Mouse (Mus musculus) right cerebral cortex, postnatal 36 days (tissue): Measurements from ENCODE around the gene Coro1c.

Source experiments
- DNase-seq, 2 experiments: peaks; one replicate each; pipeline ENCODE4 v3.0.0; 2022; ENCODE audit warnings: low spot score in 2 of 2, mixed read lengths in 1 of 2

Gene Coro1c

GRCm38 (mm10) chr5:113908592-113909441 is at the start of gene Coro1c:
Coro1c (minus strand) TSS chr5:113908758.
- peak; percentile 94 for DNase-seq

GRCm38 (mm10) chr5:113956510-113956909 is 48.0 kb upstream of the Coro1c start:
- peak; percentile 28 to 45 for DNase-seq

- no peak for DNase-seq
Observed at GRCm38 (mm10) chr5:113955691-113956090, 47.1 kb upstream of the Coro1c start.

- DNase-seq = no peak
Observed at GRCm38 (mm10) chr5:113955281-113955680, 46.7 kb upstream of the Coro1c start.

GRCm38 (mm10) chr5:113954421-113954820 is 45.9 kb upstream of the Coro1c start:
- peak; percentile 59 to 68 for DNase-seq

- DNase-seq = no peak
Observed at GRCm38 (mm10) chr5:113952519-113952918, 44.0 kb upstream of the Coro1c start.

GRCm38 (mm10) chr5:113951693-113952071 is 43.1 kb upstream of the Coro1c start:
- no peak for DNase-seq

GRCm38 (mm10) chr5:113950786-113951692 is 42.5 kb upstream of the Coro1c start:
- no peak for DNase-seq

GRCm38 (mm10) chr5:113950133-113950532 is 41.6 kb upstream of the Coro1c start:
- no peak for DNase-seq

- DNase-seq = no peak
Observed at GRCm38 (mm10) chr5:113947280-113947679, 38.7 kb upstream of the Coro1c start.

- DNase-seq = no peak
Observed at GRCm38 (mm10) chr5:113945126-113945525, 36.6 kb upstream of the Coro1c start.

- no peak for DNase-seq
Observed at GRCm38 (mm10) chr5:113943328-113943727, 34.8 kb upstream of the Coro1c start.

GRCm38 (mm10) chr5:113942580-113942979 is 34.0 kb upstream of the Coro1c start:
- no peak for DNase-seq

GRCm38 (mm10) chr5:113939263-113939900 is 30.8 kb upstream of the Coro1c start:
- no peak for DNase-seq

- DNase-seq = no peak
Observed at GRCm38 (mm10) chr5:113937650-113938049, 29.1 kb upstream of the Coro1c start.

- no peak for DNase-seq
Observed at GRCm38 (mm10) chr5:113933889-113934288, 25.3 kb upstream of the Coro1c start.

GRCm38 (mm10) chr5:113933480-113933879 is 24.9 kb upstream of the Coro1c start:
- no peak for DNase-seq

GRCm38 (mm10) chr5:113932310-113932709 is 23.8 kb upstream of the Coro1c start:
- DNase-seq = no peak

- DNase-seq = peak in 1 of 2 experiments; percentile 36
Observed at GRCm38 (mm10) chr5:113930648-113931609, 22.4 kb upstream of the Coro1c start.

GRCm38 (mm10) chr5:113929950-113930647 is 21.5 kb upstream of the Coro1c start:
- DNase-seq = no peak
